Mouse (Mus musculus) adipose tissue, adult 10 weeks (tissue): ENCODE measurements around the gene P3h3. TPM values are rescaled to one million over a fixed set of nuclear protein-coding genes. Genes with fewer than 3 reads are reported as not detected.

ENCODE experiments used
- polyA plus RNA-seq: library from polyadenylated mRNA; stranded (reverse); fragments of 350-450 nt; fragmentation: Illumina TruSeq; extraction: RNeasy Lipid Tissue Mini Kit (QIAGEN cat#74804); gene quantifications from one replicate; pipeline ENCODE4 v1.2.3, GENCODE M21; 2014; ENCODE audit warnings: low read depth, low replicate concordance

P3h3 gene
- 18.1 TPM for polyA plus RNA-seq

DNA sequence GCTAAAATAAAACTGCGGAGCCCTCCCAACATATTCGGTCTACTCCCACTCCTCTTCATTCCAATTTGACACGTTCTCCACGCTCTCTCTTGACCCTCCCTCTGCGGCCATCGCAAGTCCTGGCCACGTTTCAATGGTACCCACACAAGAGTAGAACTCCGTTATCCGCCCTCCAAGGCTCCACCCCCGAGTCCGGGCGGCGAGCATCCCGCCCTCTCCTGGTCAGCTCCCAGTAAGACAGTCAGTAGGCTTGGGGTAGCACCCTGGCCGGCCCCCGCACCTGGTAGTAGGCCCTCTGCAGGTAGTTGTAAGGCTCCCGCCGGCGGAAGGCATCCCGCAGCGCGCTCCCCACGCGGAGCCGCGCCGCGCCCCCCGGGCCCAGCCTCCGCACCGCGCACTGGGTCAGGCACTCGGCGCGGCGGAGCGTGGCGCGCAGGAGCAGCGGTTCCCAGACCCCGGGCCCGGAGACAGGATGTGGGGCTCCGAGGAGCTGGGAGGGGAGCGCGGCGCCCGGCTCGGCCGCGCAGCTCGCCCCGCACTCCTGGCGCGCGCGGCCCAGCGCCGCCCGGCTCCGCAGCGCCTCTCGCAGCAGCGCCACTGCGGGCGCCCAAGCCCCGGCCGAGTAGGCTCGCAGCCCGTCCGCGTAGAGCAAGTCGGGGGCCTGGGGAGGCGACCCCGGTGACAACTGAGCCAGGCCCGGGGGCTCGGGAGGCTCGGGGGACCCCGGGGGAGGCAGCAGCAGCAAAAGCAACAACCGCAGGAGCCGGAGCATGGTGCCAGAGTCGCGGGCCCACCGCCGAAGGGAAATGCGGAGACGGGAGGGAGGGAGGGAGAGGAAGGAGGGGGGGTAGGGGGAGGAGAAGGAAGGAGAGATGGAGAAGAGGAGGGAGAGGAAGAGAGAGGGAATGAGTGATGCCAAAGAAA is at the start of gene P3h3:
TSS of gene P3h3 (minus strand) at position 837 of the 924 bp plus-strand sequence.

GRCm38 (mm10) chr6:124887986-124888385 is 30.4 kb upstream of the P3h3 start, which contains the start of gene Cd4:
TSS of gene Cd4 (minus strand) at chr6:124888221.

DNA sequence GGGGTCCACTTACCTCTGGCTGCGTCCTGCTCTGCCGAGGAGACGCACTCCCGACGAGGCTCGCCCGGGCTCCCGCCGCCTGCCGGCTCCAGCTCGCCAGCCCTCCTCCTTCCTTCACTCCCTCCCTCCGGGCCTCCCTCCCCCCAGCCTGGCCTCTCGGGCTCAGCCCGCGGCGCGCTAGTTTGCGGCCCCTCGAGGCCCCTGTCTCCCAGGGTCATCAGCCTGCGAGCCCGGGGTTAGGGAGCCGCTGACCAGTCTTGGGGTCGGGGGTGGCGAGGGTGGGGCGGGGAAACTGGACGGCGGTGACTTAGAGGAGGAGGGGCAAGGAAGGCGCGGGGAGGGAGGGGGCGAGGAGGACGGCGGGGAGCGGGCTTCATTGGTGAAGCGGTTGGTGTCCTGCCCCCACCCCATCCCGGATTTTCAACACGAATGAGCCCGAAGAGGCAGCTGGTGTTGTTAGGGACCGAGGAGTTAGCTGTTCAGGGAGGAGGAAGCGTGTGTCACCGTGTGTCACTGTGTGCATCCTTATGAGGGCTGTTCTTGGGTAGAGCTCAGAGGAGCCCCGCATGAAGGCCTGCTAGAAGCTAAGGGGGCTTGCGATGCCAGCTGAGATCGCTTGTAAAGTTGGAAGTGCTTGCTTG is 6.2 kb upstream of the P3h3 start, which contains the start of gene Gpr162:
TSS of gene Gpr162 (minus strand) at position 326 of the 641 bp plus-strand sequence.

GRCm38 (mm10) chr6:124840241-124841167 is 17.0 kb downstream of the P3h3 start, which contains the start of gene Gnb3:
TSS of gene Gnb3 (minus strand) at chr6:124840275.

DNA sequence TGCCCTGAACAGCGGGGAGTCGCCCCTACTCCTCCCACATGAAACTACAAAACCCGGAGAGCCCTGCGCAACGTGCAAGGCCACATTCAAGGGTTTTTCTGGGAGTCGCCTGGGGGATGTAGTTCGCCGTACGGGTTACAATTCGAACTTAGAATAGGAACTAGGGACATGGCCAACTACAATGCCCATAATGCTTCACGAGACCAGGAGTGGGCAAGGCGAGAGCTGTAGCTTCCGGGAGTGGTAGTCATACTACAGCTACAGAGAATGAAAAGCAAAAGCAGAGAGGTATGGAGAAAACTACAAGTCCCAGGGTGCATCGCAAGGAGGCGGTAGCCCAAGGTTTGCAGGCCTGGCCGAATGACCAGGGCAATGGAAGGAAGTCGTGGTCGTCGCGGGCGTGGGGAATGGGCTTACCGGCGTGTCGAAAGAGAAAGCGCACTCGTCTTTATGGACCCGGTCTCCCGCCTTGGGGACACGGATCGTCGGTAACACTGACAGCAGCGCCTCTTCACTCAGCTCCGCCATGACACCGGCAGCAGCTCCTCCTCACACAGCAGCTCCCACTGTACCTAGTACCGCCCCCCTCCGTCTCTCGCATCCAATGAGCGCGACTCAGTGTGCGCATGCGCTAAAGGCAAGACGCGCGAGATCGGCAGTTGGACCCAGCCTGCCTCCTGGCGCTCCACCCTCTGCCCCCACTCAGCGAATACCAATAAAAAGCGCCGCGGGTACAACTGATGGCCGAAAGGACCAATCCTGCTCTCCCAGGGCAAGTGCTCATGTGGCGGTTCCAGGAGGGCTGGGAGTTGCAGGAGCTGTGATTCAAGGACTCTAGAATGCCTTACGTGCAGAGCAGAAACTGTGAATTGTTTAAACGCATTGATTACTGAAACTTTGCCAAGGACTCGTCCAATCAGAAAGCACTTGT is 28.4 kb downstream of the P3h3 start, which contains the start of the genes Usp5 and Cdca3:
TSS of gene Usp5 (minus strand) at position 617 of the 931 bp plus-strand sequence.
TSS of gene Cdca3 (plus strand) at position 680 of the 931 bp plus-strand sequence.

DNA sequence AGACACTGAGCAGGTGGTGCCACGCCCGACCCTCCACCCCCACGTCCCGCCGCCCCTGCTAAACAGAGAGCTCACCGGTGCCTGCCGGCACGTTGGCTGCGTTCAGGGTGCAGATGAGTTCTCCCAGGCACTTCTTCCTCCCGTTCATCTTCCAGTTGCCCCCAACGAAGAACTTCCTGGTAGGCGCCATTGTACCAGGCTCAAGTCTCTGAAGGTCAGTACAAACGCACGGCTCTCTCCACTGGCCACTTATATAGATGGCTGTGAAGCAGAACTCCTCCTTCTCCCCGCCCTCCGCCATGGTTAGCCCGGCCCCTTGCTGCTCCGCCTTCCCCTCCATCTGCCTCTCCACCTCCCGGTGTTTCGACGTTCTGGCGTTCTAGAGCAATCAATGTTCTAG is 43.6 kb downstream of the P3h3 start, which contains the start of gene Tpi1:
TSS of gene Tpi1 (minus strand) at position 364 of the 400 bp plus-strand sequence.

DNA sequence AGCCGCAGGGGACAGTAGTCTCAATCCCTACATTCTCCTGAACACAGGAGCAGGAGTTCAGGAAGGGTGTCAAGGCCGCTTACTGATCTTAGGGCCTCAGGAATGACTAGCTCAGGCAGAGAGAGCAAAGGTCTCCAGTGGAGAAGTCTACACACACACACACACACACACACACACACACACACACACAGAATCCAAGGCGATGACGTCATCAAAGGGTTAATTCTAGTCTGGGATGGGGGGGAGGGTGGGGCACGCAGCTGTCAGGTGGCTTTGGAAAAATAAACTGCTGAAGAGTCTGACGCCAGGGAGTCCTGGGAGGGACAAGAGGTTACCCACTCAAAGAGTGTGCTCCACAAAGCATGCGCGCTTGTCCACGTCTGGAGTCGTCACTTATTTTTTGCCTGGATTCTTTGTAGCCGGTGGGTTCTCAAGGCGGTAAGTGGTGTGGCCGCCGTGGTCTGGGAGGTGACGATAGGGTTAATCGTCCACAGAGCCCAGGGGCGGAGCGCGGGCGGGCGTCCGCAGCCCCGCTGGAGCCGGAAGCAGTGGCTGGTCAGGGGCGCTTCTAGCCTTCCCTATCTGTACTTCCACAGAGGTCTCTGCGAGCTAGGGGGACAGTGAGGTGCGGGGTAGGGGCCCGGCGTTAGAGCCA is 49.1 kb downstream of the P3h3 start, which contains the start of gene Spsb2:
TSS of gene Spsb2 (plus strand) at position 304 of the 655 bp plus-strand sequence.

Other genes starting within 250 kb of the P3h3 start
- 5.6 TPM for gene C1s2, start 221.7 kb downstream of the P3h3 start, polyA plus RNA-seq
- 75.1 TPM for gene Lpcat3, start 194.7 kb downstream of the P3h3 start, polyA plus RNA-seq
- gene Emg1, start 145.6 kb downstream of the P3h3 start, polyA plus RNA-seq: 55.2 TPM
- gene Phb2, start 145.4 kb downstream of the P3h3 start, polyA plus RNA-seq: 129 TPM
- 24.1 TPM for gene Ptpn6, start 119.0 kb downstream of the P3h3 start, polyA plus RNA-seq
- 210 TPM for gene Grcc10, start 116.4 kb downstream of the P3h3 start, polyA plus RNA-seq
- not detected for gene Gm45234, start 101.7 kb downstream of the P3h3 start, polyA plus RNA-seq
- gene Atn1, start 101.2 kb downstream of the P3h3 start, polyA plus RNA-seq: 47.5 TPM
- 5.5 TPM for gene Eno2, start 88.1 kb downstream of the P3h3 start, polyA plus RNA-seq
- 10.8 TPM for gene Lrrc23, start 78.0 kb downstream of the P3h3 start, polyA plus RNA-seq
- 15.2 TPM for gene Spsb2, start 49.1 kb downstream of the P3h3 start, polyA plus RNA-seq
- 317 TPM for gene Tpi1, start 43.5 kb downstream of the P3h3 start, polyA plus RNA-seq
- gene Usp5, start 28.3 kb downstream of the P3h3 start, polyA plus RNA-seq: 84.1 TPM
- 9.8 TPM for gene Cdca3, start 28.2 kb downstream of the P3h3 start, polyA plus RNA-seq
- not detected for gene Gnb3, start 17.5 kb downstream of the P3h3 start, polyA plus RNA-seq
- gene Gpr162, start 6.2 kb upstream of the P3h3 start, polyA plus RNA-seq: 1.5 TPM
- 1.8 TPM for gene Cd4, start 30.5 kb upstream of the P3h3 start, polyA plus RNA-seq
- 2.3 TPM for gene Lag3, start 54.0 kb upstream of the P3h3 start, polyA plus RNA-seq
- gene Ptms, start 62.4 kb upstream of the P3h3 start, polyA plus RNA-seq: 493 TPM
- gene Mlf2, start 73.6 kb upstream of the P3h3 start, polyA plus RNA-seq: 206 TPM
- 105 TPM for gene Cops7a, start 107.8 kb upstream of the P3h3 start, polyA plus RNA-seq
- 2.8 TPM for gene Pianp, start 138.9 kb upstream of the P3h3 start, polyA plus RNA-seq
- gene Zfp384, start 151.4 kb upstream of the P3h3 start, polyA plus RNA-seq: 34.8 TPM
- gene Ing4, start 182.0 kb upstream of the P3h3 start, polyA plus RNA-seq: 58.4 TPM
- gene Acrbp, start 191.9 kb upstream of the P3h3 start, polyA plus RNA-seq: 28.7 TPM
- gene Lpar5, start 210.2 kb upstream of the P3h3 start, polyA plus RNA-seq: 2.3 TPM
- 128 TPM for gene Chd4, start 238.2 kb upstream of the P3h3 start, polyA plus RNA-seq